Mouse (Mus musculus) heart, postnatal 36 days (tissue): ENCODE results near the gene Pck2. TPM values are rescaled to one million over a fixed set of nuclear protein-coding genes. Genes with fewer than 3 reads are reported as not detected.

Experiments
- DNase-seq, 2 experiments: peaks; one replicate each; pipeline ENCODE4 v3.0.0; 2021 to 2022
- intact Hi-C: fragments of 180-260 bp; cut with DNase I; formaldehyde crosslinking; loops from one replicate; pipeline ENCODE4 v1.15.1; 2025
- total RNA-seq, 2 experiments: library from RNA; stranded (reverse); gene quantifications; 2 replicates each; pipeline ENCODE4 v1.2.3; 2021

Gene Pck2
- 10 to 100 TPM; 12.9 to 13.2 TPM for total RNA-seq

- intact Hi-C loops, result no loop called here
- DNase-seq, result peak; percentile 86 to 87
These were observed at the start of gene Pck2 for GRCm38 (mm10) chr14:55540067-55540786. Pck2 (plus strand) TSS chr14:55540266.

GRCm38 (mm10) chr14:55490361-55491201, 49.5 kb upstream of the Pck2 start, which contains the start of gene Carmil3:
Carmil3 (plus strand) TSS chr14:55490651.
- intact Hi-C loops, result no loop called here
- peak; percentile 59 to 69 for DNase-seq

- DNase-seq, result peak; percentile 55 to 59
- intact Hi-C loops, result no loop called here
These were observed 48.7 kb upstream of the Pck2 start for GRCm38 (mm10) chr14:55491291-55491833.

GRCm38 (mm10) chr14:55492103-55492502, 48.0 kb upstream of the Pck2 start:
- intact Hi-C loops, result no loop called here
- DNase-seq, result no peak

GRCm38 (mm10) chr14:55495509-55496240, 44.4 kb upstream of the Pck2 start:
- intact Hi-C loops, result loop anchor here (2.0 to 5.0 kb wide), 2 partner anchors 41 to 252 kb away; partner anchors contain the start of genes Dhrs1 and Nop9
- DNase-seq, result no peak

- no peak for DNase-seq
- intact Hi-C loops, result loop anchor here (2.0 to 5.0 kb wide), 2 partner anchors 40 to 250 kb away; partner anchors contain the start of genes Dhrs1 and Nop9
These were observed 43.2 kb upstream of the Pck2 start for GRCm38 (mm10) chr14:55496761-55497448.

GRCm38 (mm10) chr14:55497449-55497821, 42.6 kb upstream of the Pck2 start:
- DNase-seq, result peak; percentile 91 to 94
- intact Hi-C loops, result loop anchor here (2.0 to 5.0 kb wide), 2 partner anchors 39 to 250 kb away; partner anchors contain the start of genes Dhrs1 and Nop9

GRCm38 (mm10) chr14:55505612-55506011, 34.5 kb upstream of the Pck2 start:
- intact Hi-C loops, result no loop called here

GRCm38 (mm10) chr14:55507801-55508200, 32.3 kb upstream of the Pck2 start:
- no peak for DNase-seq
- intact Hi-C loops, result no loop called here

More at GRCm38 (mm10) chr14:55505612-55506011, 34.5 kb upstream of the Pck2 start:
- no peak for DNase-seq

- intact Hi-C loops, result no loop called here
- DNase-seq, result no peak
These were observed 30.5 kb upstream of the Pck2 start for GRCm38 (mm10) chr14:55509540-55509939.

GRCm38 (mm10) chr14:55510125-55510731, 29.8 kb upstream of the Pck2 start, which contains the start of gene Cpne6:
Cpne6 (plus strand) TSS chr14:55510445.
- DNase-seq, result no peak
- intact Hi-C loops, result no loop called here

- no peak for DNase-seq
- intact Hi-C loops, result no loop called here
These were observed 29.0 kb upstream of the Pck2 start for GRCm38 (mm10) chr14:55511037-55511436.

- DNase-seq, result no peak
- intact Hi-C loops, result no loop called here
These were observed 26.1 kb upstream of the Pck2 start for GRCm38 (mm10) chr14:55513927-55514326.

GRCm38 (mm10) chr14:55515846-55516245, 24.2 kb upstream of the Pck2 start:
- no peak for DNase-seq
- intact Hi-C loops, result no loop called here

GRCm38 (mm10) chr14:55518897-55519296, 21.2 kb upstream of the Pck2 start:
- no peak for DNase-seq
- intact Hi-C loops, result no loop called here

GRCm38 (mm10) chr14:55519604-55520003, 20.5 kb upstream of the Pck2 start:
- intact Hi-C loops, result no loop called here
- no peak for DNase-seq

GRCm38 (mm10) chr14:55520451-55521361, 19.4 kb upstream of the Pck2 start:
- peak in 1 of 2 experiments; percentile 20 for DNase-seq
- intact Hi-C loops, result no loop called here

- no peak for DNase-seq
- intact Hi-C loops, result no loop called here
These were observed 16.0 kb upstream of the Pck2 start for GRCm38 (mm10) chr14:55524062-55524461.
